ENCODE assay signal across 15 mouse cellular contexts in the genomic region with DNA sequence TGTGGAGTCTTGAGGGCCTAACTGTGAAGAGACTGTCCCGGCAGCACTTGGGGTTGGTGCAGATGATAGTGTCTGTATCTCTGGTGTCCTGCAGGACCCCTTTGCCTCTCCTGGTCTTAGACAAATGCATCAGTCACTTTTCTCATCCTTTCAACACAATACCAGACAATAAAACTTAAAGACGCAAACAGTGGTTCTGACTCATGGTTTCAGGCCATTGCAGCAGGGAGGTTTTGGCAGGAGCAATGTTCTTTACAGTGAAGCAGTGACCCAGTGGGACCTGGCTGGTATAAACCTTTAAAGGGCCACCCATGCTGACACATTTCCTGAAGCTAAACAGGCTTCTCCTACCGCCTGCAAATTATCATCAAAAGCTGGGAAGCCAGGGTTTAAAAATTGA. TPM values are rescaled to one million over a fixed set of nuclear protein-coding genes. Genes with fewer than 3 reads are reported as not detected.
DNase-seq lines count a peak whose midpoint lies in the region; ATAC-seq and TF ChIP-seq lines count a peak whose summit lies in the region.
"Had no signal": no experiment of that assay in that cellular context is flagged by ENCODE, and none has a peak within 500 bp of the region (broad histone marks: within the 10 kb centered on the region; RNA-seq: fewer than 3 reads in every experiment).

No protein-coding gene starts in this region.

- H3K9ac ChIP-seq in heart, adult 2 months (ENCODE audit: low read depth, low read length), result no peak overlapping the region
- peak overlapping the region; percentile 93 for H3K9ac ChIP-seq in CH12.LX (ENCODE audit: insufficient read depth, low read depth)
- H3K9ac ChIP-seq in liver, embryonic 15.5 days, result no peak overlapping the region
- H3K9ac ChIP-seq in midbrain, embryonic 15.5 days, result no peak overlapping the region
- H3K9ac ChIP-seq: embryonic facial prominence, embryonic 12.5 days; liver, embryonic 14.5 days had no signal

- dilution Hi-C loops in CH12.LX (cut with MboI; ENCODE audit: extremely low pct_ligation_motif_present, extremely low pct_unique_long_range_greater_than_20kb, low sequenced_read_pairs), result no loop called here

- peaks cover 9% of the 10 kb centered on the region; the same call in 1 of the 2 replicates for H3K36me3 ChIP-seq in heart, adult 2 months (ENCODE audit: control insufficient read depth, insufficient read depth, low read length)
- H3K36me3 ChIP-seq in CH12.LX (replicated peaks in 1 of 2; ENCODE audit: control insufficient read depth in 1 of 2, insufficient read depth in 1 of 2, low read length in 1 of 2), result no peaks in the 10 kb centered on the region
- H3K36me3 ChIP-seq in liver, embryonic 15.5 days (replicated peaks), result no peaks in the 10 kb centered on the region
- H3K36me3 ChIP-seq in midbrain, embryonic 15.5 days (replicated peaks), result no peaks in the 10 kb centered on the region
- H3K36me3 ChIP-seq: embryonic facial prominence, embryonic 12.5 days; forebrain, embryonic 10.5 days; G1E had no signal

- no peaks in the 10 kb centered on the region for H3K27me3 ChIP-seq in heart, adult 2 months (ENCODE audit: control insufficient read depth, insufficient read depth, low read length)
- H3K27me3 ChIP-seq in CH12.LX (replicated peaks), result no peaks in the 10 kb centered on the region
- H3K27me3 ChIP-seq in liver, embryonic 15.5 days, result peaks cover 9% of the 10 kb centered on the region
- H3K27me3 ChIP-seq in midbrain, embryonic 15.5 days (replicated peaks), result no peaks in the 10 kb centered on the region
- H3K27me3 ChIP-seq: embryonic facial prominence, embryonic 12.5 days had no signal

- H3K4me1 ChIP-seq in heart, adult 2 months (ENCODE audit: control insufficient read depth, insufficient read depth, low read length), result peaks cover 37% of the 10 kb centered on the region
- peaks cover 8 to 43% of the 10 kb centered on the region in 2 experiments for H3K4me1 ChIP-seq in CH12.LX (ENCODE audit: control insufficient read depth in 1 of 2, insufficient read depth in 2 of 2)
- H3K4me1 ChIP-seq in liver, embryonic 15.5 days (replicated peaks), result peaks cover 45% of the 10 kb centered on the region
- H3K4me1 ChIP-seq in midbrain, embryonic 15.5 days, result no peaks in the 10 kb centered on the region

- no peak for DNase-seq in heart, adult 2 months
- DNase-seq in heart, postnatal 36 days, result no peak
- DNase-seq in layer of hippocampus, adult 2 months (ENCODE audit: low spot score in 2 of 2), result no peak
- no peak for DNase-seq in layer of hippocampus, postnatal 14 days (ENCODE audit: low spot score in 2 of 2)
- DNase-seq in CH12.LX (ENCODE audit: extremely low read depth), result no peak
- DNase-seq in embryo, embryonic 9.5 days (ENCODE audit: extremely low spot score), result no peak

- TF ChIP-seq EP300 in heart, adult 2 months (IDR thresholded peaks at IDR 0.05; ENCODE audit: insufficient read depth, low read depth, low read length), result no peak
- no peak for TF ChIP-seq EP300 in CH12.LX (IDR thresholded peaks at IDR 0.05; ENCODE audit: low read length)

- in situ Hi-C loops in CH12.LX (cut with MboI; ENCODE audit: low pct_ligation_motif_present, low pct_unique_long_range_greater_than_20kb, low sequenced_read_pairs), result loop anchor here (5.0 kb wide), 1 partner anchor 69 kb away; no protein-coding TSS in a partner anchor

- TF ChIP-seq RAD21 in CH12.LX (IDR thresholded peaks at IDR 0.05; ENCODE audit: low read depth, low read length), result no peak

- intact Hi-C loops in heart, adult 2 months (cut with DNase I), result no loop called here
- intact Hi-C loops in heart, postnatal 36 days (cut with DNase I), result no loop called here

- no peaks in the 10 kb centered on the region for H3K9me3 ChIP-seq in CH12.LX (replicated peaks; ENCODE audit: low read length)
- no peaks in the 10 kb centered on the region for H3K9me3 ChIP-seq in liver, embryonic 15.5 days (replicated peaks)
- H3K9me3 ChIP-seq in midbrain, embryonic 15.5 days, result no peaks in the 10 kb centered on the region
- H3K9me3 ChIP-seq: embryonic facial prominence, embryonic 12.5 days; forebrain, embryonic 10.5 days; G1E had no signal

- no peak for TF ChIP-seq CTCF in heart, adult 2 months (IDR thresholded peaks at IDR 0.05)
- no peak for TF ChIP-seq CTCF in layer of hippocampus, adult 2 months (conservative IDR thresholded peaks at IDR 0.05)
- TF ChIP-seq CTCF in CH12.LX (conservative IDR thresholded peaks at IDR 0.05 in 1 of 2, IDR thresholded peaks at IDR 0.05 in 1 of 2; ENCODE audit: low read depth in 2 of 2, low read length in 2 of 2), result no peak

- WGBS in heart, adult 2 months, result 64% methylated on average over 3 of the region's 3 CpGs
- WGBS in liver, embryonic 15.5 days (ENCODE audit: insufficient replicate concordance), result 51% methylated on average over 3 of the region's 3 CpGs
- 77% methylated on average over 3 of the region's 3 CpGs for WGBS in midbrain, embryonic 15.5 days

- peak overlapping the region; percentile 76; the same call in 1 of the 2 replicates for H3K4me2 ChIP-seq in CH12.LX (ENCODE audit: insufficient read depth, low read depth, poor library complexity, severe bottlenecking)
- H3K4me2 ChIP-seq in liver, embryonic 15.5 days, result no peak overlapping the region
- H3K4me2 ChIP-seq in midbrain, embryonic 15.5 days, result no peak overlapping the region
- H3K4me2 ChIP-seq: embryonic facial prominence, embryonic 12.5 days had no signal

- H3K79me2 ChIP-seq in heart, adult 2 months (replicated peaks; ENCODE audit: control insufficient read depth, insufficient read depth, low read length), result no peaks in the 10 kb centered on the region
- H3K79me2 ChIP-seq in CH12.LX (replicated peaks; ENCODE audit: control insufficient read depth, extremely low read depth, insufficient read depth, poor library complexity, severe bottlenecking), result no peaks in the 10 kb centered on the region

- H3K4me3 ChIP-seq in heart, adult 2 months, result no peak overlapping the region
- H3K4me3 ChIP-seq in layer of hippocampus, adult 2 months, result no peak overlapping the region
- peak overlapping the region; percentile 31 to 67 (median 44) for H3K4me3 ChIP-seq in CH12.LX (replicated peaks in 1 of 3; ENCODE audit: low read depth in 2 of 3, low read length in 2 of 3, poor library complexity in 1 of 3)
- H3K4me3 ChIP-seq in liver, embryonic 15.5 days (replicated peaks), result no peak overlapping the region
- H3K4me3 ChIP-seq in midbrain, embryonic 15.5 days, result no peak overlapping the region
- H3K4me3 ChIP-seq: embryonic facial prominence, embryonic 12.5 days; forebrain, embryonic 10.5 days had no signal

- TF ChIP-seq POLR2A in heart, adult 2 months (IDR thresholded peaks at IDR 0.05; ENCODE audit: insufficient read depth, low read depth, low read length), result no peak
- TF ChIP-seq POLR2A in CH12.LX (IDR thresholded peaks at IDR 0.05; ENCODE audit: low read depth, low read length), result no peak

- H3K27ac ChIP-seq in heart, adult 2 months, result peak overlapping the region; percentile 92
- peak overlapping the region; percentile 77; the same call in 1 of the 2 replicates for H3K27ac ChIP-seq in layer of hippocampus, adult 2 months
- peak overlapping the region; percentile 78 for H3K27ac ChIP-seq in CH12.LX (ENCODE audit: insufficient read depth, low read depth)
- H3K27ac ChIP-seq in liver, embryonic 15.5 days (replicated peaks), result 0 out of 2 replicates have a peak overlapping the region, but pooled peaks have one; percentile 29
- H3K27ac ChIP-seq in midbrain, embryonic 15.5 days, result no peak overlapping the region
- H3K27ac ChIP-seq: embryonic facial prominence, embryonic 12.5 days; forebrain, embryonic 10.5 days; liver, embryonic 14.5 days had no signal

- no peak for ATAC-seq in liver, embryonic 15.5 days (ENCODE audit: insufficient read depth)
- ATAC-seq in midbrain, embryonic 15.5 days (replicated peaks), result no peak

TF ChIP-seq in CH12.LX, 34 proteins besides CTCF, POLR2A, EP300 and RAD21 (continues in another document):
- TF ChIP-seq ELF1 (IDR thresholded peaks at IDR 0.05; ENCODE audit: low read depth, low read length) (no peak), PAX5 (IDR thresholded peaks at IDR 0.05; ENCODE audit: low read length) (no peak), NRF1 (IDR thresholded peaks at IDR 0.05; ENCODE audit: low read depth, low read length) (no peak)

RNA-seq across cellular contexts. Expression of a gene that starts 20.4 kb away (rescaled TPM):
- total RNA-seq in heart, adult 2 months (2021), result under 1 TPM in 1 of 2 experiments, not detected in 1; 0.31 TPM
- 0.35 TPM in 1 of 2 replicates, not detected in the other for polyA plus RNA-seq in heart, adult 2 months (2012; rRNA removed)
- under 1 TPM in 1 of 2 experiments, not detected in 1; 0.49 TPM for total RNA-seq in heart, postnatal 36 days (2021)
- 1 to 10 TPM in 1 of 2 experiments, under 1 TPM in 1; 0.37 to 1.1 TPM for total RNA-seq in layer of hippocampus, adult 2 months (2021)
- total RNA-seq in layer of hippocampus, postnatal 14 days (2021), result under 1 TPM in 1 of 2 experiments, not detected in 1; 0.69 TPM
- total RNA-seq in CH12.LX (2012; rRNA removed) (0.25 TPM in 1 of 2 replicates, not detected in the other), CH12.LX (2014; rRNA removed) (not detected in 2 replicates)
- polyA plus RNA-seq in CH12.LX (2012; ENCODE audit: insufficient read length, low read depth), result 1.3 TPM in 1 of 2 replicates, not detected in the other
- 0.24 TPM in 1 of 2 replicates, not detected in the other for polyA plus RNA-seq in liver, embryonic 15.5 days (2015; fragmentation: Nextera tagmentation; extraction: Ambion mirVana)
- 0.18 TPM in 1 of 2 replicates, not detected in the other for polyA plus RNA-seq in midbrain, embryonic 15.5 days (2015; fragmentation: Nextera tagmentation; extraction: Ambion mirVana)
- total RNA-seq: megakaryocyte-erythroid progenitor cell, adult 5-6 weeks had no signal
- polyA plus RNA-seq: embryonic facial prominence, embryonic 12.5 days; forebrain, embryonic 10.5 days had no signal

RNA-seq across cellular contexts. Expression of a gene that starts 20.5 kb away (rescaled TPM):
- total RNA-seq in heart, adult 2 months (2021), result not detected
- polyA plus RNA-seq in heart, adult 2 months (2012; rRNA removed), result 0.37 and 0.94 TPM in 2 replicates
- under 1 TPM in 1 of 2 experiments, not detected in 1; 0.22 TPM for total RNA-seq in heart, postnatal 36 days (2021)
- total RNA-seq in layer of hippocampus, adult 2 months (2021), result 1 to 10 TPM in 1 of 2 experiments, under 1 TPM in 1; 0.82 to 1.2 TPM
- under 1 TPM; 0.62 to 0.95 TPM for total RNA-seq in layer of hippocampus, postnatal 14 days (2021)
- total RNA-seq in CH12.LX (2012; rRNA removed) (1.1 and 1.2 TPM in 2 replicates), CH12.LX (2014; rRNA removed) (0.54 and 0.73 TPM in 2 replicates)
- polyA plus RNA-seq in CH12.LX (2012; ENCODE audit: insufficient read length, low read depth), result 1.3 and 1.4 TPM in 2 replicates
- polyA plus RNA-seq in liver, embryonic 15.5 days (2015; fragmentation: Nextera tagmentation; extraction: Ambion mirVana), result 0.64 and 0.82 TPM in 2 replicates
- polyA plus RNA-seq in midbrain, embryonic 15.5 days (2015; fragmentation: Nextera tagmentation; extraction: Ambion mirVana), result 0.14 and 0.17 TPM in 2 replicates
- total RNA-seq: heart, adult 18-20 months; megakaryocyte-erythroid progenitor cell, adult 5-6 weeks had no signal
- polyA plus RNA-seq: G1E had no signal

RNA-seq across cellular contexts. Expression of a gene that starts 41.3 kb away (rescaled TPM):
- 1 to 10 TPM in 1 of 2 experiments, under 1 TPM in 1; 0.97 to 2.3 TPM for total RNA-seq in heart, adult 2 months (2021)
- 0.72 and 0.76 TPM in 2 replicates for polyA plus RNA-seq in heart, adult 2 months (2012; rRNA removed)
- total RNA-seq in heart, postnatal 36 days (2021), result under 1 TPM; 0.54 to 0.94 TPM
- total RNA-seq in layer of hippocampus, adult 2 months (2021), result 1 to 10 TPM in 1 of 2 experiments, under 1 TPM in 1; 0.98 to 1.2 TPM
- under 1 TPM; 0.55 to 0.86 TPM for total RNA-seq in layer of hippocampus, postnatal 14 days (2021)
- 0.84 and 1.3 TPM in 2 replicates for total RNA-seq in CH12.LX (2012; rRNA removed)
- 2.9 and 3.2 TPM in 2 replicates for total RNA-seq in CH12.LX (2014; rRNA removed)
- 8.3 and 10.2 TPM in 2 replicates for polyA plus RNA-seq in CH12.LX (2012; ENCODE audit: insufficient read length, low read depth)
- 3.2 and 3.5 TPM in 2 replicates for polyA plus RNA-seq in liver, embryonic 15.5 days (2015; fragmentation: Nextera tagmentation; extraction: Ambion mirVana)
- 0.34 and 0.38 TPM in 2 replicates for polyA plus RNA-seq in midbrain, embryonic 15.5 days (2015; fragmentation: Nextera tagmentation; extraction: Ambion mirVana)
- polyA plus RNA-seq: testis, adult 2 months had no signal

Comparison
In these comparisons a context has a peak if more than half of its experiments do, and no peak if none do; other contexts are left out.
1. H3K4me3 ChIP-seq: peak in CH12.LX (3 of 3); none in heart, adult 2 months (single experiment), layer of hippocampus, adult 2 months (single experiment), liver, embryonic 15.5 days (single experiment) and midbrain, embryonic 15.5 days (single experiment).